Mouse (Mus musculus) spleen, postnatal 10 days (tissue): ENCODE measurements at regions not wholly inside any gene's neighbourhood (a gene's known extent, or its start where the extent isn't known, plus 50 kb on each side); places are given as distances from the start of the nearest gene placed in this dataset.

ENCODE experiments used
- DNase-seq, 2 experiments: peaks; one replicate each; pipeline ENCODE4 v3.0.0; 2021 to 2022; ENCODE audit warnings: low spot score in 2 of 2

DNA sequence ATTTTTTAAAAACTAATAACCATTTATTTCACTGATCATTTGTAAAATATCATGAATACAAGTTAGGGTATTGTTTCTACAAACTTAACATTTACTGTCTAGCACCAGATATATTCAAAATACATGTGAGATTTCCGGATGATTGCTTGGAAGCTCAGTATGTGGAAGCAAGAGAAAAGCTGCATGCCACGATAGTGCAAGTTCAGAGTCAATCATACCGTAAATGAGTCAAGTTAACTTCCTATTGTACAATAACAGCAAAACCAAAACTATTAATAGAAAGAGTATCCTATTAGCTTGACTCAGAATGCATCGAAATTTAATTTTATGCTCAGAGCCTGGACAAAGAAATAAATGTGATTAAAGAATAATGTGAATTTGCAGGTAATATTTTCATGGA is 1284.6 kb upstream of the Cited2 start:
- DNase-seq: no peak

DNA sequence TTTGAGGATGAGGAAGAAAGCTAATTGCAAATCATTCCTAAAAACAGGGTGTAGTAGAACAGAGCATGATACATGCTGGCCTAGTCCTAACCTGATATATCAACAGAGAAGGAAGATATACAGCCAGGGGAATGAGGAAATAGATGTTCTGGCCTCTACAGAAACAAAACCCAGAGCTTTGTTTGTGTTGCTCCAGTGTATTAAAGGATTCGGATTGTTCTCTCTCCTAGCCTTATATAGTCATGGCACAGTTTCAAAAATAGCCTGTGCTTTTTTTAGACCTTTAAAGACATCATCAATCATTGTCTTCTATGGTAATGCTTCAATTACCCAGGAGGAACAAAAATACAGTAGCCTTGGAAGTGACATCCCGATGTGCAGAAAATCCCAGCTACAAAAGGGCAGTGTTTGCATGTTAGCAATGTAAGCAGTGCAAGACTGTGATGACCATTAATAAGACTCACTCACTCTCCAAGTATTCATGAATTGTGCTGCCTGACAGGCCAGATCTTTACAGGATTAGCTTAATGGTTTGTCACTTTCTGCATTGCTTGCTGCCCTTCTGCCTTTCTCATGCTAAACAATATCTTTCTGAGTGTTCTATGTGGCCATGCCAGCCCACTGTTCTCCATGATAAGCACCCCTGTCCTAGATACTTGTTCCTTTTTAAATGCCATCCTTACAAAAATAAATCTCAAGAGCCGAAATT is 1281.9 kb upstream of the Cited2 start:
- DNase-seq: no peak

DNA sequence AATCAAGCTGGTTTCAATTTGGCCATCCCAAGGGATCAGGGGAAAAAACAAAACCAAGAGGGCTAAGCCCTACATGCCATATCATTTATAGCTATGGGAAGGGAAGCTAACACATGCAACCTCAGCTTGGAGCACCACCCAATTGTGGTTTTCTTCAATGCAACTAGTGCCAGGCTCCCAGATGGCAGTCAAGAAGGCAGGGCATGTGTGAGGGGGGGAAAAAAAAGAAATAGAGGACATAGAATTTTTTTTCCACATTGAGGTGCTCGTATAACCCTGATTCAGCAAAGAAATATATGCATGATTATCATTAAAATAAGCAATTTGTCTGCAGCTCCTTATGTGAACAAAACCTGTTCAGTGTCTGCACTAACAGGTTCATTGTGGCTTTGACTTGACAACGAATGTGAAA is 1281.4 kb upstream of the Cited2 start:
- DNase-seq: no peak

- no peak for DNase-seq
Measured at GRCm38 (mm10) chr10:16443901-16444300, 1279.1 kb upstream of the Cited2 start.

DNA sequence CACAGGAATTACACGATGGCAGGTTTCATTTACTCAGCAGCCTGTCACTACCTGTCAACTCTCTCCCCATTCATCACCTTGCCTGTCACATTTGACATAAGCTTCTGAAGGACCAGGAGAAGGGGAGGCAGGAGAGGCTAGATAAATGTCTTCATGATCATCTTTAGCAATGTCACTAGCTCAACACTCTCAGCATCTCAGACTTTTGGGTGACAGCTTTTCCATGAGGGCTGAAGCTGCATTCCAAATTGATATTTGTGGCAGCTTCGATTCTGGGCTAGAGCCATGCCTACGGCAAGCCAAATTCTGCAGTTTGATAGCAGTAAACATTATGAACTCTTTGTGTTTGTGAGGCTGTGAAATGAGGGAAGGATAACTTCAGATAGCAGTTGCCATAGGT is 1255.1 kb upstream of the Cited2 start:
- DNase-seq: no peak

GRCm38 (mm10) chr10:16469711-16470110 is 1253.3 kb upstream of the Cited2 start:
- no peak for DNase-seq

DNA sequence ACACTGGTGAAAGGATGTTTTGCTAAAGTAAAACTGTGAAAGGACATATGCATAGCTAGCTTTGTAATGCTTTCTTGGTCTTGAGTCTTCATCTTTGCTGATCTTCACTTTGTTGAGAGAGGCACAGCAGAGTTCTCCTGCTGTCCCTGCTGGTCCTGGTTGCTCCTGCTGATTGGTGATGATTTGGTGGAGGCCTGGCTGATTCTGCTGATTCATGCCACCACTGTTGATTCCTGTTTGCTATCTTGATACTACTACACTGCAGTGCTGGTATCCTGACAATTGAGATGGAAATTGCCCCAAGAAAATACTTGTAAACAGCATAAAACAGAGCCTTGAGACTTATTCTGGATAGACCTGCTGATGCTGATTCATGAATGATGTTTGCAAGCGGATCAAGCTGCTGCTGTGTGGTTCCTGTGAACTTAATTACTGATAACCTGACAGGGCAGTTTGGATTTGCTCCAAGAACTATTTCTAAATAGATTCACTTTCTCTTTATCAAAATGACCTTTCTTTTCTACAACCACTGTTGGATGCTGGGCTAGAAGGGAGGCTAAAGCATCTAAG is 1249.0 kb upstream of the Cited2 start:
- no peak for DNase-seq

DNA sequence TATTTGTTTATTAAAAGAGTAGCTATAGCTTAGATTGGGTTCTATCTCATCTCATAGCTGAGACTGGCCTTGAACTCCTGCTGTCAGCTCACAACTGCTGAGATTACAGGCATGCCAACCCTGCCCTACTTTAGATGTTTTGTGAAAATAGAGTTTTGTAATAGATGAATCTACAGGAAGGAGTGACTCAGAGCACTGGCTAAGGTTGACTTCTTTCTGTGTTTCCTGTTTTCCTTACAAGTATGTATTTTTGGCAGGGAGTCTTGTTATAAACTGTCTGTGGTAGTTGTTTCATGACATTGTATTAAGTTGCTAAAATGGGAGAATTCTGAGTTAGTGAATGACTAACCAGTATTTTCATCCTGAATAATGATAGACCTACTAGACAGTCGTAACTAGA is 1224.4 kb upstream of the Cited2 start:
- no peak for DNase-seq

GRCm38 (mm10) chr10:16507681-16508080 is 1215.3 kb upstream of the Cited2 start:
- no peak for DNase-seq

- no peak for DNase-seq
Measured at GRCm38 (mm10) chr10:16508161-16508560, 1214.9 kb upstream of the Cited2 start.

- DNase-seq: no peak
Measured at GRCm38 (mm10) chr10:16514656-16515055, 1208.4 kb upstream of the Cited2 start.

GRCm38 (mm10) chr10:16521895-16522294 is 1201.1 kb upstream of the Cited2 start:
- DNase-seq: no peak

DNA sequence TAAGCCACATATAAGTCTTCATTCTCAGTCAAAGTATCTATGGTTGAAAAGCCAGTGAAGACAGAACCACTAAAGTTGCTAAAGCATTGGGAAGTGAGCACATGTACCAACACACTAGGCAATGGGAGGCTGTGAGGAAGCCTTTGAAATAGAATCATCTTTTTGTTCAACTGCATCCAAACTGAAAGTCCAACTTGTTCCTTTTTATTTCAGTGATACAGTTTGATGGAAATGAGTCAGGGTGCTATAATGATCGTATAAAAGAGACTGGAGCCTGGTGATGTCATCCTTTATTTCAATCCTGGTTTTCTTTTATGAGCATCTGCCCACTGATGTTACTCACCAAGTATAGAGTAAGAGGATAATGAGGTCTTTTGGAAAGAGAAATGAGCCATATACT is 1198.9 kb upstream of the Cited2 start:
- no peak for DNase-seq

- no peak for DNase-seq
Measured at GRCm38 (mm10) chr10:16527693-16528092, 1195.3 kb upstream of the Cited2 start.

GRCm38 (mm10) chr10:16537660-16538059 is 1185.4 kb upstream of the Cited2 start:
- no peak for DNase-seq

DNA sequence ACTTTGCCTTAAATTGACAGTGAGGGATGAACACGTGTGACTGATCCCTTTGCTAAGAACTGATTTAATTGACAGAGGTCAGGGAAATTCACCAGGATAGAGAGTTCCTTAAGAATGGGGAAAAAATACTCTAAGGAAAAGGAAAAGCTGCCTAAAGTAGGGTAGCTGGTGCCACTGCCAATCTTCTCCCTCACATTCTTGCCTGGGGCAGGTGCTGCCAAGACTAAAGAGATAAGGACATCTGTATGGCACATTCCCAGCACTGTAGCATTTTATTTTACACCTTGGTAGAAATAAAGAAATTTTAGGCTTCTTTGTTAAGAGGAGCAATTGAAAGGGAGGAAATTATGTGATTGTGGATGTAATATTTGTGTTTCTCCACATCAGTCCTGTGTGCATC is 1184.6 kb upstream of the Cited2 start:
- DNase-seq: no peak

- DNase-seq: no peak
Measured at GRCm38 (mm10) chr10:16545445-16545844, 1177.6 kb upstream of the Cited2 start.

- DNase-seq: no peak
Measured at GRCm38 (mm10) chr10:16552861-16553635, 1170.0 kb upstream of the Cited2 start.

- DNase-seq: no peak
Measured at GRCm38 (mm10) chr10:16574568-16574967, 1148.5 kb upstream of the Cited2 start.

DNA sequence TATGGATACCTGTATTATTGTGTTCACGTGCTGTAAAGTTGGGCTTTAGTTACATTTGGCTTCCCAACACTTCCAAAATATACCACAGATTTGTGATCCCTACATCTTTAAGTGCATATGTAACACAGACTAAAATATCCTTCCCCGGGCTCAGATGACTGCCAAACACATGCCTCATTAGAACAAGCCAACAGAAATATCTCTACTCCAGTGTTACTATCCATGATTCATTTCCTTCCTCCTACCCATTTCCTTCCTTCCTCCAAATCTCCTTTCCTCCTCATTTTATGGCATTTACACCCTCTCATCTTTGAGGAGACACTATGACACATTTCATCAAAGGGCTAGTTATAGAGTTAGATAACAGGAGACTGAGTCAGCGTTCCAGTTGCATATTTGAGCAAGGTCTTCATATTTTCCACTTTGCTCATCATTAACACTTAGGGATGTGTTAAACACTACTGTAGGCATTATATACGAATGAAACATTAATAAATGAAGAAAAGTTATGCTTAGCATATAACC is 1144.4 kb upstream of the Cited2 start:
- DNase-seq: no peak

DNA sequence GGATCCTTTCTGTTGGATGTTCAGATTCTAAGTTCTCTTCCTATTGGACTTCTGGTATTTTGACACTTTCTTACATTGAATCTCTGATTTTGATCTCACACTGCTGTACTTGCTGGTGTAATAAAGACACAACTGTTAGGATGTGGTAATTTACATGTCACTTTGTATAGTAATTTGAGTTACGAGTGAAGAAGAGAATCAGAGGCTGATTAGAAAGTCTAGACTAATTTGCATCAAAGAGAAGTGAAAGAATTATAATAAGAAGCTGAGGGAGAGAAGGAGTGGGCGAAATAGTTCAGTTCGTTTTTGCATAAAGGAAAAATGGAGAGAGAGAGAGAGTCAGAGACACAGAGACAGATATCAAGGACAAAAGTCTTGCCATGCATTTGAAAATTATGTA is 1142.8 kb upstream of the Cited2 start:
- DNase-seq: no peak

DNA sequence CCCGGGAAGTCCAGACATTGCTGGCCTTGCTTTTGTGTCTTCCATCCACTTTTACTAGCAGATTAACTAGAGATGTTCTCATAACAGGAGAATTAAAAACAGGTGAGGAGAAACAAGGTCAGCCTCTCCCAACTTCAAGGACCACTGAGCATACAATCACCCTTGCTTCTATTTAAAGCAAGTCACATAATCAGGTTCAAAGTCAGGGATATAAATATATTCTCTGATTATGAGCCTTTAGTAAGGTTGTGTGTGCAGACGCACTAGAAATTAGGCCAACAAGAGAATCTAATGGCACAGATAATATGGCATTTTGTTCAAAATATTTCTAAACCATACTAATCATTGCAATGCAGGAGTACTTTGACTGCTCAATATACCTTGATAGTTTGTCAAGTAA is 1134.2 kb upstream of the Cited2 start:
- no peak for DNase-seq

DNA sequence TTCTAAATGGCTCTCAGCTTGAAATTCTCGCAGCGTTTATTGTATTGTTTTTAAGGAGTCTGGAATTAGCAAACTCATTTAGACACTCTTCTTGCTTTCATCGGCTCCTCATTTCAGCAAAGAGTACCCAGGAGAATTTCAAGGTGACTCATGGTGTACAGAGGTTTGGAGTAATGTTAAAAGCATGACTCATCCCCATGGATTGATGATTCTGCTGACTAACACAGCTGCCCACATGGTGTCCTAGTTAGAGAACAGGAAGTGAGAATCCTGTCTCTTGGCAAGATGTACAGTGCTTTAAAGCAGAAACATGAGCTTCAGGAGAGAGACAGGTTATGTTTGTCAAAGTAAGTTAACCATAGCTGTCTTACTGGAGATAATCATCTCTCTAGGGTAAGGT is 1133.6 kb upstream of the Cited2 start:
- no peak for DNase-seq
